Mouse (Mus musculus) testis, adult 2 months (tissue): ENCODE results near the gene Thap4.

Experiments used
- CTCF ChIP-seq: fragments of 200-500 bp; IDR thresholded peaks from 2 replicates; pipeline ENCODE4 v1.5.1; 2012; ENCODE audit warnings: low read depth, mild to moderate bottlenecking, inconsistent platforms, low read length, moderate library complexity; ENCODE audit not compliant: control insufficient read depth, insufficient read depth, insufficient replicate concordance
- POLR2A ChIP-seq: fragments of 200-500 bp; IDR thresholded peaks from 2 replicates; pipeline ENCODE4 v1.6.1; 2012; ENCODE audit warnings: low read depth, mild to moderate bottlenecking, inconsistent platforms, low read length, moderate library complexity; ENCODE audit not compliant: control insufficient read depth

GRCm38 (mm10) chr1:93751290-93751689 lies 3.4 kb downstream of the Thap4 start, which contains the start of gene Atg4b:
- TF ChIP-seq CTCF (no peak), POLR2A (no peak)
